Mouse (Mus musculus) CH12.LX (cell line): ENCODE results near the gene Bex3. TPM values are rescaled to one million over a fixed set of nuclear protein-coding genes. Genes with fewer than 3 reads are reported as not detected.

Source experiments
- DNase-seq: peaks from one replicate; pipeline ENCODE4 v3.0.0-alpha.2; 2013; ENCODE audit errors: extremely low read depth
- H3K27ac ChIP-seq: 2 replicates; pipeline ENCODE4 v1.5.1; 2012; ENCODE audit warnings: low read depth, mild to moderate bottlenecking, control low read depth, moderate library complexity; ENCODE audit not compliant: insufficient read depth
- H3K27me3 ChIP-seq: replicated peaks from 2 replicates; pipeline ENCODE3; 2012; ENCODE audit warnings: inconsistent platforms
- H3K36me3 ChIP-seq, 2 experiments: replicated peaks in 1 of 2; 2 replicates each; pipeline versions ENCODE3 to v1.6.1; 2012; ENCODE audit warnings: inconsistent platforms in 1 of 2, low read length in 1 of 2, mild to moderate bottlenecking in 1 of 2, mixed read lengths in 1 of 2, moderate library complexity in 1 of 2; ENCODE audit not compliant: control insufficient read depth in 1 of 2, insufficient read depth in 1 of 2
- H3K4me1 ChIP-seq, 2 experiments: 2 replicates each; pipeline ENCODE4 v1.6.1; 2012; ENCODE audit warnings: inconsistent platforms in 1 of 2, moderate library complexity in 1 of 2; ENCODE audit not compliant: insufficient read depth in 2 of 2, control insufficient read depth in 1 of 2
- H3K4me2 ChIP-seq: 2 replicates; pipeline ENCODE4 v1.6.1; 2012; ENCODE audit warnings: low read depth, mild to moderate bottlenecking, control low read depth; ENCODE audit not compliant: poor library complexity, insufficient read depth, severe bottlenecking
- H3K4me3 ChIP-seq, 3 experiments: fragments of 150-350 bp in 1 of 3; sonication (generic) in 1 of 3; replicated peaks in 1 of 3; 2 replicates each; pipeline versions ENCODE3 to v1.5.1; 2011 to 2012; ENCODE audit warnings: low read depth in 2 of 3, low read length in 2 of 3, mild to moderate bottlenecking in 2 of 3, moderate library complexity in 2 of 3, control low read depth in 1 of 3, improper control_type of control experiment in 1 of 3, inconsistent platforms in 1 of 3, mixed read lengths in 1 of 3; ENCODE audit not compliant: poor library complexity in 1 of 3
- H3K79me2 ChIP-seq: replicated peaks from 2 replicates; pipeline ENCODE4 v1.6.1; 2012; ENCODE audit warnings: mild to moderate bottlenecking, moderate library complexity; ENCODE audit not compliant: control insufficient read depth, poor library complexity, insufficient read depth, severe bottlenecking; ENCODE audit errors: extremely low read depth
- H3K9ac ChIP-seq: 2 replicates; pipeline ENCODE4 v1.6.1; 2012; ENCODE audit warnings: low read depth, mild to moderate bottlenecking, control low read depth, moderate library complexity; ENCODE audit not compliant: insufficient read depth
- H3K9me3 ChIP-seq: replicated peaks from 2 replicates; pipeline ENCODE3; 2012; ENCODE audit warnings: low read length, inconsistent platforms, mixed read lengths
- BHLHE40 ChIP-seq: IDR thresholded peaks from 2 replicates; pipeline ENCODE4 v1.6.1; 2011; ENCODE audit warnings: mild to moderate bottlenecking, low read depth, low read length, improper control_type of control experiment
- CHD1 ChIP-seq: IDR thresholded peaks from 2 replicates; pipeline ENCODE4 v1.6.1; 2012; ENCODE audit warnings: low read depth, low read length, improper control_type of control experiment, inconsistent platforms
- CHD2 ChIP-seq: IDR thresholded peaks from 2 replicates; pipeline ENCODE4 v1.6.1; 2011; ENCODE audit warnings: low read length, improper control_type of control experiment
- CTCF ChIP-seq, 2 experiments: IDR thresholded peaks in 1 of 2; conservative IDR thresholded peaks in 1 of 2; 2 replicates each; pipeline ENCODE4 v1.5.1; 2011 to 2012; ENCODE audit warnings: low read depth in 2 of 2, low read length in 2 of 2, improper control_type of control experiment in 1 of 2, inconsistent platforms in 1 of 2, mild to moderate bottlenecking in 1 of 2, moderate library complexity in 1 of 2
- E2F4 ChIP-seq: IDR thresholded peaks from 2 replicates; pipeline ENCODE4 v1.6.1; 2011; ENCODE audit warnings: low read depth, low read length, improper control_type of control experiment; ENCODE audit not compliant: insufficient replicate concordance
- ELF1 ChIP-seq: IDR thresholded peaks from 2 replicates; pipeline ENCODE4 v1.6.1; 2014; ENCODE audit warnings: low read depth, mild to moderate bottlenecking, inconsistent platforms, low read length, improper control_type of control experiment
- JUN ChIP-seq: IDR thresholded peaks from 2 replicates; pipeline ENCODE4 v1.6.1; 2011; ENCODE audit warnings: low read depth, mild to moderate bottlenecking, low read length, improper control_type of control experiment, moderate library complexity; ENCODE audit not compliant: insufficient read depth
- MAFK ChIP-seq: IDR thresholded peaks from 2 replicates; pipeline ENCODE4 v1.6.1; 2011; ENCODE audit warnings: low read length, improper control_type of control experiment; ENCODE audit not compliant: insufficient replicate concordance
- MAZ ChIP-seq: IDR thresholded peaks from 2 replicates; pipeline ENCODE4 v1.6.1; 2012; ENCODE audit warnings: low read depth, mild to moderate bottlenecking, inconsistent platforms, low read length, improper control_type of control experiment, moderate library complexity
- MYC ChIP-seq: IDR thresholded peaks from 2 replicates; pipeline ENCODE4 v1.6.1; 2011; ENCODE audit warnings: low read depth, mild to moderate bottlenecking, improper control_type of control experiment, low read length
- NRF1 ChIP-seq: IDR thresholded peaks from 2 replicates; pipeline ENCODE4 v1.6.1; 2014; ENCODE audit warnings: low read depth, mild to moderate bottlenecking, inconsistent platforms, low read length, improper control_type of control experiment, moderate library complexity
- POLR2A ChIP-seq: IDR thresholded peaks from 2 replicates; pipeline ENCODE4 v1.6.1; 2011; ENCODE audit warnings: low read depth, mild to moderate bottlenecking, improper control_type of control experiment, low read length
- RAD21 ChIP-seq: IDR thresholded peaks from 2 replicates; pipeline ENCODE4 v1.6.1; 2011; ENCODE audit warnings: low read depth, mild to moderate bottlenecking, low read length, improper control_type of control experiment, moderate library complexity
- RCOR1 ChIP-seq: conservative IDR thresholded peaks from 2 replicates; pipeline ENCODE4 v1.6.1; 2012; ENCODE audit warnings: low read depth, mild to moderate bottlenecking, inconsistent platforms, low read length, improper control_type of control experiment
- SMC3 ChIP-seq: IDR thresholded peaks from 2 replicates; pipeline ENCODE4 v1.6.1; 2011; ENCODE audit warnings: low read depth, low read length, improper control_type of control experiment
- TBP ChIP-seq: conservative IDR thresholded peaks from 2 replicates; pipeline ENCODE4 v1.6.1; 2011; ENCODE audit warnings: low read depth, low read length, improper control_type of control experiment
- TCF12 ChIP-seq: IDR thresholded peaks from 2 replicates; pipeline ENCODE4 v1.6.1; 2014; ENCODE audit warnings: low read depth, mild to moderate bottlenecking, inconsistent platforms, low read length, improper control_type of control experiment
- UBTF ChIP-seq: IDR thresholded peaks from 2 replicates; pipeline ENCODE4 v1.6.1; 2012; ENCODE audit warnings: low read depth, mild to moderate bottlenecking, inconsistent platforms, low read length, improper control_type of control experiment, moderate library complexity
- ZC3H11A ChIP-seq: IDR thresholded peaks from 2 replicates; pipeline ENCODE4 v1.6.1; 2012; ENCODE audit warnings: low read depth, mild to moderate bottlenecking, inconsistent platforms, low read length, improper control_type of control experiment
- ZKSCAN1 ChIP-seq: IDR thresholded peaks from 2 replicates; pipeline ENCODE4 v1.6.1; 2012; ENCODE audit warnings: low read depth, inconsistent platforms, low read length, improper control_type of control experiment, borderline replicate concordance
- ZMIZ1 ChIP-seq: IDR thresholded peaks from 2 replicates; pipeline ENCODE4 v1.6.1; 2012; ENCODE audit warnings: low read depth, mild to moderate bottlenecking, inconsistent platforms, low read length, improper control_type of control experiment
- ZNF384 ChIP-seq: IDR thresholded peaks from 2 replicates; pipeline ENCODE4 v1.6.1; 2012; ENCODE audit warnings: low read depth, low read length, improper control_type of control experiment, inconsistent platforms
- dilution Hi-C: fragments of 300-500 bp; cut with MboI; formaldehyde crosslinking; loops from 2 replicates; pipeline ENCODE4 v1.14.3; 2020; ENCODE audit warnings: low sequenced_read_pairs; ENCODE audit not compliant: extremely low pct_unique_long_range_greater_than_20kb, extremely low pct_ligation_motif_present
- in situ Hi-C: fragments of 300-500 bp; cut with MboI; formaldehyde crosslinking; loops from 3 replicates; pipeline ENCODE4 v1.14.3; 2019; ENCODE audit warnings: low sequenced_read_pairs, low pct_ligation_motif_present, low pct_unique_long_range_greater_than_20kb, mixed read lengths
- polyA plus RNA-seq: library from polyadenylated mRNA; unstranded; fragments of >175 nt; gene quantifications from 2 replicates; pipeline ENCODE4 v1.2.1, GENCODE M21; 2012; ENCODE audit warnings: low read depth; ENCODE audit not compliant: insufficient read length
- total RNA-seq, 2 experiments: library from RNA; depleted of rRNA; stranded (reverse); fragments of 300-350 nt in 1 of 2; fragments of >200 nt in 1 of 2; gene quantifications; 2 replicates each; pipeline ENCODE4 v1.2.3; 2012 to 2014

Gene Bex3
- total and polyA plus RNA-seq, 3 experiments, result 87.4 to 228 (median 124) TPM

- Histone ChIP-seq H3K4me2 (no peak overlapping the region), H3K79me2 (no peaks in the 10 kb centered on the region), H3K27ac (no peak overlapping the region), H3K9ac (no peak overlapping the region), H3K27me3 (no peaks in the 10 kb centered on the region), H3K4me1 (0 out of 4 replicates have a peak, but pooled peaks cover 0 to 2% of the 10 kb centered on the region in 2 experiments), H3K9me3 (no peaks in the 10 kb centered on the region), H3K36me3 (no peaks in the 10 kb centered on the region), H3K4me3 (no peak overlapping the region)
- in situ Hi-C loops, result no loop called here
- TF ChIP-seq RAD21 (no peak), NRF1 (no peak), E2F4 (no peak), ELF1 (no peak), UBTF (no peak), BHLHE40 (no peak)
- dilution Hi-C loops, result no loop called here
- no peak for DNase-seq
Observed at GRCm38 (mm10) chrX:136290817-136291281, 20.8 kb downstream of the Bex3 start.

- Histone ChIP-seq H3K79me2 (no peaks in the 10 kb centered on the region), H3K4me3 (no peak overlapping the region), H3K36me3 (no peaks in the 10 kb centered on the region), H3K4me2 (no peak overlapping the region)
- no peak for TF ChIP-seq CHD1
- no peak for TF ChIP-seq MYC
- TF ChIP-seq CHD2, result no peak
- TF ChIP-seq ZNF384, result 0 out of 2 replicates have a peak, but pooled peaks have one; percentile 5
- no peak for TF ChIP-seq TCF12
- TF ChIP-seq BHLHE40, result no peak
- no peak for TF ChIP-seq UBTF
- no peak for TF ChIP-seq POLR2A
- no peak for TF ChIP-seq TBP
- peak; percentile 41 to 66; a peak in 3 of 4 replicates for TF ChIP-seq CTCF (conservative IDR thresholded peaks at IDR 0.05 in 1 of 2, IDR thresholded peaks at IDR 0.05 in 1 of 2; ENCODE audit: low read depth in 2 of 2, low read length in 2 of 2)
- TF ChIP-seq MAFK, result no peak
- peak; percentile 66 for TF ChIP-seq SMC3
- no peak for TF ChIP-seq JUN
- TF ChIP-seq NRF1, result no peak
- TF ChIP-seq ZKSCAN1, result no peak
- TF ChIP-seq MAZ, result no peak
- no peak for TF ChIP-seq ELF1
- no peak for TF ChIP-seq E2F4
- peak; percentile 52 for TF ChIP-seq RAD21
- TF ChIP-seq ZMIZ1, result no peak
- TF ChIP-seq ZC3H11A, result no peak
- TF ChIP-seq RCOR1, result no peak
- TF ChIP-seq, all 38 proteins: peak for 4
- Histone ChIP-seq H3K27ac (no peak overlapping the region), H3K4me1 (no peaks in the 10 kb centered on the region), H3K27me3 (no peaks in the 10 kb centered on the region), H3K9me3 (no peaks in the 10 kb centered on the region), H3K9ac (no peak overlapping the region)
- peak; percentile 16 for DNase-seq
- dilution Hi-C loops, result no loop called here
- in situ Hi-C loops, result loop anchor here (5.0 to 25.0 kb wide), 2 partner anchors 67 to 117 kb away; no protein-coding TSS in a partner anchor
Observed at GRCm38 (mm10) chrX:136304295-136304694, 34.2 kb downstream of the Bex3 start.
